Mouse (Mus musculus): ENCODE data around the gene Tmub1. TPM values are rescaled to one million over a fixed set of nuclear protein-coding genes. Genes with fewer than 3 reads are reported as not detected.

Gene Tmub1
- polyA plus RNA-seq, 1 experiment = 2.8 TPM

DNA sequence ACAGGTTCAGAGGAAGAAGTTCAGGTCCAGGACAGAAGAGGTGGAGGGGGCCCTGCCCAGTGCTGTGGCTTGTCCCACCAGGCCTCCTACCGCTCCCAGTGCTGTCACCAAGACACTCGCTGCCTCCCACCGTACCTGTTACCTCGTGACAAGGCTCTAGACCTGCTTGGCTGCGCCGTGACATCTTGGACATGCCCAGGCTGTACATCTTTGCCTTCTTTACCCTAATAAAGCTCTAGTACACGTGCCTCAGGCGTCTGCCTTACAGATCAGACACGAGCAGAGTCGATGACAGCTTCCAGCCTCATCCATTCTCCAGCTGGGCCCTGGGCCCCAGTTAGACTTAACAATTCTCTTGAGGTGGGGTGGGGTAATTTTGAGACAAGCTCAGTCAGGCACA is 30.1 kb downstream of the Tmub1 start:
- Histone ChIP-seq H3K36me3 (ENCODE audit: control insufficient read depth) (peaks cover 12% of the 10 kb centered on the region), H3K9me3 (ENCODE audit: control insufficient read depth, low read length) (no peaks in the 10 kb centered on the region), H3K4me3 (replicated peaks) (no peak overlapping the region), H3K27me3 (ENCODE audit: control insufficient read depth) (peaks cover 16% of the 10 kb centered on the region), H3K4me1 (ENCODE audit: control insufficient read depth) (peaks cover 6% of the 10 kb centered on the region)
- TF ChIP-seq GATA1 (IDR thresholded peaks at IDR 0.05; ENCODE audit: low read length) = no peak
- TF ChIP-seq TAL1 (IDR thresholded peaks at IDR 0.05; ENCODE audit: low read length) = no peak

DNA sequence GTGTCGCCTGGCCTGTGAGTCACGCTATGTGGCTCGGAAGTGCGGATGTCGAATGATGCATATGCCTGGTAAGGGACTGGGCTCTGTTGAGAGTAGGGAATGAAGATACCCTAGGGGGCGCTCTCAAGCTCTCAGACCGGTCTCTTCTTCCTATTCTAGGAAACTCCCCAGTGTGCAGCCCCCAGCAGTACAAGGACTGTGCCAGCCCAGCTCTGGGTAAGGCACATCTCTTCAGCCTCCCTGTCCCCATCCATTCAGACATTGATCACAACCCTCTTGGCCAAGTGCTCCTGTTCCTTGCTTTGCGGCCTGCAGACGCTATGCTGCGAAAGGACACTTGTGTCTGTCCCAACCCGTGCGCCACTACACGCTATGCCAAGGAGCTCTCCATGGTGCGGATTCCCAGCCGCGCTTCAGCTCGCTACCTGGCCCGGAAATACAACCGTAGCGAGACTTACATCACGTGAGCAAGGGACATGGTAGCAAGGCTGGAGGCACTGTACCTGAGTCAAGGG is 31.4 kb downstream of the Tmub1 start:
- no peak for TF ChIP-seq GATA1 (IDR thresholded peaks at IDR 0.05; ENCODE audit: low read length)
- TF ChIP-seq TAL1 (IDR thresholded peaks at IDR 0.05; ENCODE audit: low read length) = no peak
- peaks cover 3% of the 10 kb centered on the region for H3K4me1 ChIP-seq (ENCODE audit: control insufficient read depth)
- H3K27me3 ChIP-seq (ENCODE audit: control insufficient read depth) = peaks cover 16% of the 10 kb centered on the region
- H3K36me3 ChIP-seq (ENCODE audit: control insufficient read depth) = peaks cover 12% of the 10 kb centered on the region
- H3K4me3 ChIP-seq (replicated peaks) = no peak overlapping the region
- H3K9me3 ChIP-seq (ENCODE audit: control insufficient read depth, low read length) = no peaks in the 10 kb centered on the region

DNA sequence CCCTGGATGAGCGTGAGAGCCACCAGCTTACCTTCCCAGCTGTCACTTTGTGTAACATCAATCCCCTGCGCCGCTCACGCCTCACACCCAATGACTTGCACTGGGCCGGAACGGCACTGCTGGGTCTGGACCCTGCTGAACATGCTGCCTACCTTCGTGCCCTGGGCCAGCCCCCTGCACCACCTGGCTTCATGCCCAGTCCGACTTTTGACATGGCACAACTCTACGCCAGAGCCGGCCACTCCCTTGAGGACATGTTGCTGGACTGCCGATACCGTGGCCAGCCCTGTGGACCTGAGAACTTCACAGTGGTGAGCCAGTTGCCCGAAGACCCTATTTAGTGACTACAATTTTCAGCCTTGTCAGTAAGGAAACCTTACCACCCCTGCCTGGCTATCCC is 33.7 kb downstream of the Tmub1 start:
- Histone ChIP-seq H3K4me3 (replicated peaks) (no peak overlapping the region), H3K4me1 (ENCODE audit: control insufficient read depth) (peaks cover 3% of the 10 kb centered on the region), H3K9me3 (ENCODE audit: control insufficient read depth, low read length) (no peaks in the 10 kb centered on the region), H3K27me3 (ENCODE audit: control insufficient read depth) (peaks cover 16% of the 10 kb centered on the region), H3K36me3 (ENCODE audit: control insufficient read depth) (peaks cover 3% of the 10 kb centered on the region)
- TF ChIP-seq TAL1 (IDR thresholded peaks at IDR 0.05; ENCODE audit: low read length) (no peak), GATA1 (IDR thresholded peaks at IDR 0.05; ENCODE audit: low read length) (no peak)

DNA sequence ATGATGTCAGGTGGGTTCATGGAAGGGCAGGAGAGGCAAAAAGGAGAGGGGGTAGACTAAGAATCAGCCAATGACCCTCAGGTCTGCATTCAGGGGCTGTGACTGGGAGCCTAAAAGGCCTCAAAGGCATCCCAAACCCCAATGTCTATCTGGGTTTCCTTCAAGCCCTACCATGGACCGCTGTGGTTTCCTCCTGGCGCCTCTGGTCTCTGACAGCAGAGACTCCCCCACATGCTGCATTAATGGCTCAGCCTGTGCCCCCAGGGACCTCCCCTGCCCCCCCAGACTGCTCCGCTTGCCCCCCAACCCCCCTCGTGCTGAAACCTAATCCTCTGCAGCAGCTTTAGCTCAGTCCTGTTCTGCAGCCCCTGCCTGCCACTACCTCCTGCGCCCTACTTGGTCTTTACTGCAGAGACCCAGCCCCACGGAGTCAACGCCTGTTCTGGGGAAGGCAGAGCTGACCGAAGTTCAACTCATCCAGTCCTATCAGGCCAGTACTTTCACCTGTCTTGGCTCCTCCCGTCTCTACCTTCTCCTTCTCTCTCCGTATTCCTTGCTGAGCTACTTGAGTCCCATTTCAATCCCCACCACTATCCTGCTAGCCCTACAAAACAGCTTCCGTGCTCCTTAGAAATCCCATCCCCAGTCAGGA is 34.5 kb downstream of the Tmub1 start, which contains the start of gene Asic3:
TSS of gene Asic3 (plus strand) at position 351 of the 652 bp plus-strand sequence.
- Histone ChIP-seq H3K36me3 (ENCODE audit: control insufficient read depth) (peaks cover 8% of the 10 kb centered on the region), H3K27me3 (ENCODE audit: control insufficient read depth) (peaks cover 16% of the 10 kb centered on the region), H3K4me3 (replicated peaks) (no peak within 1 kb of the TSS), H3K4me1 (ENCODE audit: control insufficient read depth) (peaks cover 3% of the 10 kb centered on the region), H3K9me3 (ENCODE audit: control insufficient read depth, low read length) (no peaks in the 10 kb centered on the region)
- TF ChIP-seq TAL1 (IDR thresholded peaks at IDR 0.05; ENCODE audit: low read length) (no peak), GATA1 (IDR thresholded peaks at IDR 0.05; ENCODE audit: low read length) (no peak)

DNA sequence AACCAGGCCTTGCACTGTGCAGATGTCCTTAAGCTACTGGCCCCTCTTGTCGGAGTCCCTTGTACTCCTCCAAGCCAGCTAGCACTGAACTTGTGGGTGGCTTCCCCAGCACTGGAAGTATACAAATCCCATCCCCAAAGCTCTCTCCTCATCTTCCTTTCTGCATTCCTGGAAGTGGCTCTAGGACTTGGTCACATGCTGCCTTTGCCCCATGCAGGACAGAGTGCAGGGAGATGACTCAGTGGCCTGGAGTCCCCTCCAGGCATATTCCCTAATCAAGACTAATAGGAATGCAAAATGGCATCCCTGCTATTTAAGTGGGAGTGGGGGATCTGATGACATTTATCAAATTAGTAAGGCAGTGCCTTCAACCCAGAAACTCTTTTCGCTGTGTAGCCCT is 35.6 kb downstream of the Tmub1 start:
- TF ChIP-seq GATA1 (IDR thresholded peaks at IDR 0.05; ENCODE audit: low read length) = no peak
- TF ChIP-seq TAL1 (IDR thresholded peaks at IDR 0.05; ENCODE audit: low read length) = no peak
- peaks cover 16% of the 10 kb centered on the region for H3K27me3 ChIP-seq (ENCODE audit: control insufficient read depth)
- no peak overlapping the region for H3K4me3 ChIP-seq (replicated peaks)
- H3K36me3 ChIP-seq (ENCODE audit: control insufficient read depth) = peaks cover 14% of the 10 kb centered on the region
- H3K4me1 ChIP-seq (ENCODE audit: control insufficient read depth) = peaks cover 3% of the 10 kb centered on the region
- no peaks in the 10 kb centered on the region for H3K9me3 ChIP-seq (ENCODE audit: control insufficient read depth, low read length)

DNA sequence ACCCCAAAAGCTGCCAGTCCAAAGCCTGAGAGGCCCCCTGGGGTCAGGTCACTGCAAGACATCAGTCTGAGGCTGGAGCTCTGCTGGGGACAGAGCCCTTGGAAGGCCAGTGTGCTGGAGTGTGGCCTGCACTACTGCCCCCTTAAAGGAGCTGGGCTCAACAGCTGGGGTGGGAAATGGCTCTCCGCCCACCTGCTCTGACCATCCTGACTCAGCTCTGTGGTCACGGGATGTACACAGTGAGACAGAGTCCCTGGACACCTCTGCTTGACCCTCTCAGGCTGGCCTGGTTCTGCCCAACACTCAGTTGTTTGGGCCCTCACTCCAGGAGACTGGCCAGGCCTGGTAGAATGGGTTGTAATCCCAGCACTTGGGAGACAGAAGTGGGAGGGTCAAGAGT is 38.2 kb downstream of the Tmub1 start:
- Histone ChIP-seq H3K27me3 (ENCODE audit: control insufficient read depth) (peaks cover 11% of the 10 kb centered on the region), H3K4me1 (ENCODE audit: control insufficient read depth) (peaks cover 12% of the 10 kb centered on the region), H3K9me3 (ENCODE audit: control insufficient read depth, low read length) (no peaks in the 10 kb centered on the region), H3K4me3 (replicated peaks) (no peak overlapping the region), H3K36me3 (ENCODE audit: control insufficient read depth) (peaks cover 36% of the 10 kb centered on the region)
- TF ChIP-seq GATA1 (IDR thresholded peaks at IDR 0.05; ENCODE audit: low read length) (no peak), TAL1 (IDR thresholded peaks at IDR 0.05; ENCODE audit: low read length) (no peak)

DNA sequence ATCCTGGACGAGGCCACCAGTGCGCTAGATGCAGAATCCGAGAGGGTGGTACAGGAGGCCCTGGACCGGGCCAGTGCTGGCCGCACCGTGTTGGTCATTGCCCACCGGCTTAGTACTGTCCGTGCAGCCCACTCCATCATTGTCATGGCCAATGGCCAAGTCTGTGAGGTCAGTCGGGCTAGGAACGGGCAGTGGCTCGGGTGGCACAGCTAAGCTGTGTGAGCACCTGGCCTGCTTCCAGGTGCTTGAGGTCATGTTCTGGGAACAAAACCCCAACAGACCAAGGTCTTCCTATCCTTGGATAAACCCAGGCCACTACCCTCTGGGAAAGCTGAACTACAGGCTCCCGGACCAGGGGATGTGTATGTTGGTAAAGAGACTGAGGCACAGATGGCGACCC is 39.0 kb downstream of the Tmub1 start:
- Histone ChIP-seq H3K4me3 (replicated peaks) (no peak overlapping the region), H3K27me3 (ENCODE audit: control insufficient read depth) (peaks cover 4% of the 10 kb centered on the region), H3K9me3 (ENCODE audit: control insufficient read depth, low read length) (no peaks in the 10 kb centered on the region), H3K36me3 (ENCODE audit: control insufficient read depth) (peaks cover 43% of the 10 kb centered on the region), H3K4me1 (ENCODE audit: control insufficient read depth) (peaks cover 18% of the 10 kb centered on the region)
- TF ChIP-seq TAL1 (IDR thresholded peaks at IDR 0.05; ENCODE audit: low read length) (no peak), GATA1 (IDR thresholded peaks at IDR 0.05; ENCODE audit: low read length) (no peak)

DNA sequence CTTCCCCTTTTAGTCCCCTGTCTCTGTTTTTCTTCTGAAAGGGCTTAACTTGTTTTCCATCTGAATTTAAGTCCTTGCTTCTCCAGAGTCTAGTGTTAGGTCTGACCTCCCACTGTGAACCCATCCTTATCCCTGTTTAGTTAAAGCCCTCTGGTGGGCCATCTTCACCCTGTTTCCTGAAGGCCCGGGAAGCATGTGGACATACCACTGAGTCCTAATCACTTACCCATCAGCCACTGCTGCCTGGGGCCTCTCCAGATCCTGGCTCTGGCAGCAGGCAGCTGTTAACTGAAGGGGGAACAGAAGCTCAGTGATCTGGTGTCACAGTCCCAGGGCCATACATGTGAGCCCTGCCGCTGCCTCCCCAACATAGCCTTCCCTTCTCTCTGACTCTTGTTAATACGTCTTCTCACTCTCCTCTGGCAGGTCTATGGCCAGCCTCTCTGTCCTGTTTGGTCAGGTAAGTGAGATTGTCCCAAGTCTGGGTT is 42.2 kb downstream of the Tmub1 start:
- Histone ChIP-seq H3K4me1 (ENCODE audit: control insufficient read depth) (peaks cover 18% of the 10 kb centered on the region), H3K27me3 (ENCODE audit: control insufficient read depth) (no peaks in the 10 kb centered on the region), H3K4me3 (replicated peaks) (no peak overlapping the region), H3K36me3 (ENCODE audit: control insufficient read depth) (peaks cover 75% of the 10 kb centered on the region), H3K9me3 (ENCODE audit: control insufficient read depth, low read length) (no peaks in the 10 kb centered on the region)
- TF ChIP-seq GATA1 (IDR thresholded peaks at IDR 0.05; ENCODE audit: low read length) = no peak
- no peak for TF ChIP-seq TAL1 (IDR thresholded peaks at IDR 0.05; ENCODE audit: low read length)

DNA sequence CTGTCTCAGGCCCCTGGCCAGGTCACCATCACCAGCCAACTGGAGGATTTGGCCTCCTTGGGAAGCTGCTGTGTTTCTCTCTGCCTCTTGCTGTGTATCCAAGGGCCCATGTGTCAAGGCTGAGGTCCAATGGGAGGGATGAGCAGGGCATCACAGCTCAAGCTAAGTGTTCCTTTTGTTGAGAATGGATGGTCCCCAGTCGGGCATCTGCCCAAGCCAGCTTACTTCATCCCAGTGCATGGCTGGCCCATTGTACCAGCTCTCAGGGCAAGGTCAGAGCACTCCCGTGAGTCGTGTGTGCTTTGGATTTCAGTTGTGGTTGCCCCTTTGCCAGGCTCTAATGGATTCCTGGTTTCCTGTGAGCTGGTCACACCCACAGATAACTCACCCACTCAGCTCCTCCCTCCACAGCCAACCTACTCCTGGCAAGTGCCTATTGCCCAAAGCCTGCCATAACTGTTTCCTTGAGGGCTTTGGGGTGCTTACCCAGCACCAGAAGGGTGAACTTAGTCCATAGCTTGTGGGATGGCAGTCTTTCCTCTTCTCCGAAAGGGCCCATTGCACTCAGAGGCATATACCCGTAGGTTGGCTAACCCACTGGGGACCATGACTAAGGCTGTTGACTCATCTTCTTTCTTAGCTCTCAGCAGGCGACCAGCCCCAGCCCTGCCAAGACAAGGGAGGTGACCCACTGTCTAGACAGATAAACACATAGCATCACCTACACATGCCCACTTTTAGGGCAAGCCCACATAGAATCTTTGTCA is 42.9 kb downstream of the Tmub1 start:
- Histone ChIP-seq H3K4me3 (replicated peaks) (no peak overlapping the region), H3K4me1 (ENCODE audit: control insufficient read depth) (peaks cover 20% of the 10 kb centered on the region), H3K27me3 (ENCODE audit: control insufficient read depth) (no peaks in the 10 kb centered on the region), H3K36me3 (ENCODE audit: control insufficient read depth) (peaks cover 81% of the 10 kb centered on the region), H3K9me3 (ENCODE audit: control insufficient read depth, low read length) (no peaks in the 10 kb centered on the region)
- no peak for TF ChIP-seq TAL1 (IDR thresholded peaks at IDR 0.05; ENCODE audit: low read length)
- no peak for TF ChIP-seq GATA1 (IDR thresholded peaks at IDR 0.05; ENCODE audit: low read length)
